ENCODE assay signal across 13 mouse cellular contexts in genomic region chr5:63034446-63034845, GRCm38 (mm10).
"Had no signal": no experiment of that assay in that cellular context is flagged by ENCODE, and none has a peak within 500 bp of the region (broad histone marks: within the 10 kb centered on the region; RNA-seq: fewer than 3 reads in every experiment).

No protein-coding gene starts in this region.

- DNase-seq: liver, embryonic 13.5 days; liver, postnatal 0 days; lung, embryonic 14.5 days; lung, postnatal 10 days; lung, postnatal 4 days; midbrain, embryonic 14.5 days; retina, postnatal 1 day; right cerebral cortex, postnatal 25 days; right cerebral cortex, postnatal 4 days; thymus, adult 18-20 months; thymus, postnatal 14 days; thymus, postnatal 36 days had no signal

- ATAC-seq: liver, postnatal 0 days; midbrain, embryonic 16.5 days had no signal
